In genomic region chr2:169777764-169778163, GRCm38 (mm10) we compare ENCODE assay signal across 21 mouse cellular contexts.
DNase-seq lines count a peak whose midpoint lies in the region; ATAC-seq and TF ChIP-seq lines count a peak whose summit lies in the region.
"Had no signal": no experiment of that assay in that cellular context is flagged by ENCODE, and none has a peak within 500 bp of the region (broad histone marks: within the 10 kb centered on the region; RNA-seq: fewer than 3 reads in every experiment).

No protein-coding gene starts in this region.

- H3K36me3 ChIP-seq in kidney, adult 2 months (ENCODE audit: control insufficient read depth, insufficient read depth, low read length), result no peaks in the 10 kb centered on the region
- H3K36me3 ChIP-seq in kidney, embryonic 14.5 days (ENCODE audit: control insufficient read depth, insufficient read depth, low read length), result no peaks in the 10 kb centered on the region
- H3K36me3 ChIP-seq in hindbrain, embryonic 10.5 days, result no peaks in the 10 kb centered on the region
- H3K36me3 ChIP-seq: embryonic facial prominence, embryonic 15.5 days; hindbrain, embryonic 13.5 days; limb, embryonic 13.5 days; liver, embryonic 12.5 days; midbrain, embryonic 10.5 days; neural tube, embryonic 15.5 days had no signal

- no peak for TF ChIP-seq CTCF in kidney, adult 2 months (conservative IDR thresholded peaks at IDR 0.05; ENCODE audit: insufficient read depth, insufficient read length, low read depth, low read length)

- no peak overlapping the region for H3K27ac ChIP-seq in kidney, adult 2 months (ENCODE audit: insufficient read depth, low read depth, low read length)
- no peak overlapping the region; the same call in 1 of the 2 replicates for H3K27ac ChIP-seq in kidney, embryonic 14.5 days (ENCODE audit: low read depth, low read length)
- H3K27ac ChIP-seq in hindbrain, embryonic 10.5 days, result no peak overlapping the region
- H3K27ac ChIP-seq: embryonic facial prominence, embryonic 15.5 days; hindbrain, embryonic 13.5 days; kidney, postnatal 0 days; limb, embryonic 13.5 days; liver, embryonic 12.5 days; midbrain, embryonic 10.5 days; neural tube, embryonic 15.5 days had no signal

- DNase-seq in heart, adult 11 months, result peak; percentile 92
- DNase-seq in heart, postnatal 25 days (ENCODE audit: low spot score), result no peak
- peak; percentile 72 for DNase-seq in kidney, adult 2 months
- peak; percentile 38 for DNase-seq in kidney, adult 9 months
- DNase-seq in testis, postnatal 14 days (ENCODE audit: low spot score), result peak; percentile 44
- no peak for DNase-seq in hindbrain, embryonic 10.5 days (ENCODE audit: low spot score)
- DNase-seq: B cell, adult 2 months; cerebellum, adult 9-10 months; gastrocnemius, postnatal 14 days; right cerebral cortex, adult 18-20 months; right cerebral cortex, postnatal 4 days; thymus, adult 2 months had no signal

- intact Hi-C loops in heart, postnatal 25 days (cut with DNase I), result no loop called here

- peaks cover 3% of the 10 kb centered on the region; the same call in 1 of the 2 replicates for H3K4me1 ChIP-seq in kidney, adult 2 months (ENCODE audit: control insufficient read depth, insufficient read depth, low read length)
- peaks cover 15% of the 10 kb centered on the region; the same call in 1 of the 2 replicates for H3K4me1 ChIP-seq in kidney, embryonic 14.5 days (ENCODE audit: control insufficient read depth, insufficient read depth, low read length)
- H3K4me1 ChIP-seq in hindbrain, embryonic 10.5 days (replicated peaks), result peaks cover 8% of the 10 kb centered on the region; the same call in 1 of the 2 replicates
- H3K4me1 ChIP-seq: midbrain, embryonic 10.5 days had no signal

- no peak overlapping the region for H3K9ac ChIP-seq in kidney, embryonic 14.5 days (ENCODE audit: low read depth, low read length)
- H3K9ac ChIP-seq: embryonic facial prominence, embryonic 15.5 days; hindbrain, embryonic 13.5 days; limb, embryonic 13.5 days; liver, embryonic 12.5 days; neural tube, embryonic 15.5 days had no signal

- TF ChIP-seq POLR2A in kidney, adult 2 months (IDR thresholded peaks at IDR 0.05; ENCODE audit: low read depth, low read length), result no peak

- no peak for ATAC-seq in kidney, embryonic 14.5 days (ENCODE audit: low FRiP score, low TSS enrichment)
- ATAC-seq: forebrain, embryonic 16.5 days had no signal

- H3K9me3 ChIP-seq in kidney, embryonic 14.5 days (ENCODE audit: control insufficient read depth, low read length), result no peaks in the 10 kb centered on the region
- no peaks in the 10 kb centered on the region for H3K9me3 ChIP-seq in hindbrain, embryonic 10.5 days
- H3K9me3 ChIP-seq: embryonic facial prominence, embryonic 15.5 days; hindbrain, embryonic 13.5 days; limb, embryonic 13.5 days; liver, embryonic 12.5 days; midbrain, embryonic 10.5 days; neural tube, embryonic 15.5 days had no signal

- no peaks in the 10 kb centered on the region for H3K27me3 ChIP-seq in kidney, adult 2 months (replicated peaks; ENCODE audit: control insufficient read depth, insufficient read depth, low read length)
- no peaks in the 10 kb centered on the region for H3K27me3 ChIP-seq in kidney, embryonic 14.5 days (ENCODE audit: control insufficient read depth, insufficient read depth, low read length)
- no peaks in the 10 kb centered on the region for H3K27me3 ChIP-seq in hindbrain, embryonic 10.5 days (ENCODE audit: insufficient read depth, poor library complexity, severe bottlenecking)
- H3K27me3 ChIP-seq: embryonic facial prominence, embryonic 15.5 days; hindbrain, embryonic 13.5 days; liver, embryonic 12.5 days; neural tube, embryonic 15.5 days had no signal

- H3K4me3 ChIP-seq in kidney, adult 2 months (ENCODE audit: insufficient read depth, low read depth, low read length), result no peak overlapping the region
- no peak overlapping the region for H3K4me3 ChIP-seq in kidney, embryonic 14.5 days (ENCODE audit: low read length)
- no peak overlapping the region for H3K4me3 ChIP-seq in hindbrain, embryonic 10.5 days
- H3K4me3 ChIP-seq: embryonic facial prominence, embryonic 15.5 days; hindbrain, embryonic 13.5 days; limb, embryonic 13.5 days; liver, embryonic 12.5 days; midbrain, embryonic 10.5 days; neural tube, embryonic 15.5 days had no signal

- no peak overlapping the region for H3K4me2 ChIP-seq in kidney, embryonic 14.5 days (replicated peaks; ENCODE audit: low read depth, low read length)
- H3K4me2 ChIP-seq: embryonic facial prominence, embryonic 15.5 days; hindbrain, embryonic 13.5 days; limb, embryonic 13.5 days; liver, embryonic 12.5 days; neural tube, embryonic 15.5 days had no signal

- 51% methylated on average over 2 of the region's 2 CpGs for WGBS in kidney, adult 2 months
- 28% methylated on average over 2 of the region's 2 CpGs for WGBS in kidney, embryonic 14.5 days
- WGBS in hindbrain, embryonic 10.5 days, result 73% methylated on average over 2 of the region's 2 CpGs

Comparison
In these comparisons a context has a peak if more than half of its experiments do, and no peak if none do; other contexts are left out.
1. DNase-seq: peak in heart, adult 11 months (single experiment), kidney, adult 2 months (single experiment), kidney, adult 9 months (single experiment) and testis, postnatal 14 days (single experiment); none in heart, postnatal 25 days (single experiment) and hindbrain, embryonic 10.5 days (single experiment).